Mouse (Mus musculus) cortical plate, adult 2 months (tissue): ENCODE results near the gene Map3k13.

ENCODE experiments used
- CTCF ChIP-seq: fragments of 200-500 bp; IDR thresholded peaks from 2 replicates; pipeline ENCODE4 v1.5.1; 2011; ENCODE audit warnings: mild to moderate bottlenecking, control low read depth, low read length; ENCODE audit not compliant: insufficient read depth; ENCODE audit errors: extremely low read depth
- POLR2A ChIP-seq: fragments of 200-500 bp; IDR thresholded peaks from 2 replicates; pipeline ENCODE4 v1.6.1; 2011; ENCODE audit warnings: mild to moderate bottlenecking, low read length, control low read depth; ENCODE audit not compliant: insufficient read depth; ENCODE audit errors: extremely low read depth

GRCm38 (mm10) chr16:21789180-21789579 is 5.0 kb upstream of the Map3k13 start:
- TF ChIP-seq CTCF = no peak
- TF ChIP-seq POLR2A = no peak
